Mouse (Mus musculus): Measurements from ENCODE around the gene Mageb16. TPM values are rescaled to one million over a fixed set of nuclear protein-coding genes. Genes with fewer than 3 reads are reported as not detected.

The Mageb16 gene
- under 1 TPM in 1 of 2 experiments, not detected in 1; 0.27 TPM for polyA plus RNA-seq (2017; shearing (Covaris generic))

GRCm38 (mm10) chrX:79671411-79671810 lies at the start of gene Mageb16:
Mageb16 (minus strand) TSS chrX:79671435.

Other genes with a start within 250 kb of the Mageb16 start
- gene Gm7173, start 154.2 kb downstream of the Mageb16 start, polyA plus RNA-seq (2017; shearing (Covaris generic)), result under 1 TPM in 1 of 2 experiments, not detected in 1; 0.18 TPM